Mouse (Mus musculus) cerebellum, adult 2 months (tissue): ENCODE measurements at regions not wholly inside any gene's neighbourhood (a gene's known extent, or its start where the extent isn't known, plus 50 kb on each side); places are given as distances from the start of the nearest gene placed in this dataset.

Experiments used
- CTCF ChIP-seq: fragments of 200-500 bp; IDR thresholded peaks from 2 replicates; pipeline ENCODE4 v1.5.1; 2011; ENCODE audit warnings: low read depth, mild to moderate bottlenecking, control low read depth, low read length, moderate library complexity, borderline replicate concordance; ENCODE audit not compliant: insufficient read depth
- POLR2A ChIP-seq: fragments of 200-500 bp; IDR thresholded peaks from 2 replicates; pipeline ENCODE4 v1.6.1; 2011; ENCODE audit warnings: low read length, control low read depth, borderline replicate concordance; ENCODE audit not compliant: insufficient read depth

- TF ChIP-seq POLR2A, result no peak
- TF ChIP-seq CTCF, result no peak
Measured at GRCm38 (mm10) chr13:54318161-54318560, 53.0 kb upstream of the Cplx2 start.
